Mouse (Mus musculus) lung, postnatal 14 days (tissue): ENCODE results near the gene Gm44973.
"Not testable (repeated sequence)": the region's sequence is repeated elsewhere in the genome, so short reads cannot be mapped to it uniquely, and the experiment has no call there.

Experiments
- DNase-seq: peaks from one replicate; pipeline ENCODE4 v3.0.0; 2021

The Gm44973 gene

DNA sequence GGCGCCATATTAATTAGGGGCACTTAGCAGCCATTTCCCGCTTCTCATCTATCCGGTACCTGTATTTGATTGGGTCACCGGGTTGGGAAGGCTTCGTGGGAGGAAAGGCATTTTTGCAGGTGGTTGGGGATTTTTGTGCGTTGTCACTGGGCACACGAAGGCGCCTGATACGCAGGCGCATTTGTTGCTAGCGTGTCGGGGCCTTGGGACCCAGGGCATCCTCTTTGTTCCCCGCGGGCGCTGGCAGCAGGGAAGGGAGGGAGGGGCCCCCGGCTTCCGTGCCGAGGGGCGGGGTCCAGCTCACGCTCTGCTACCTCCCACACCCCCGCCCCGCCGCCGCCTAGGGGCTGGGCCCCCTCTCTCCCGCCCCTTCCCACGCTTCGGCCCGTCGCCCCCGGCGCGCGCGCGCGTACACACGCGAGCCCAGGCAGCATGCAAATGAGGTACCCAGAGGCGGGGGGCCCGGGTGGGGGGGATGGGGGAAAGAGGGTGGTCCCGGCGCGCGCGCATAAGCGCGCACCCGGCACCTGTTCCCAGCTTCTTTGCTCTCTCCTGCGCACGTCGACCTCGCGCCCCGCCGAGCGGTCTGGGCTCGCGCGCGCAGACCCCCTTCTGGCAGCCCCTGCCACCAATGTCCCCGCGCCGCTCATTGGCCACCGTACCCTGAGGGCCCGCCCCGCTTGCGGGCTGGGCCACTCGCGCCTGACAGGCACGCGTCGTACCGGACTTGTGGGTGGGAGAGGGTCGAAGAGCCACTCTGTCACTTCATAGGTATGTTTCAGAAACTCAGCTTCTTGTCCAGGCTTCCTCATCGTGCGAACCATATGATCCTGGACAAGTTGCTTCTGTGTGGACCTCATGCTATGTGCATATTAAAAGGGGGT lies at the start of gene Gm44973:
Gm44973 (plus strand) TSS at position 379 of the 884 bp plus-strand sequence.
- DNase-seq, result peak; percentile 96

DNA sequence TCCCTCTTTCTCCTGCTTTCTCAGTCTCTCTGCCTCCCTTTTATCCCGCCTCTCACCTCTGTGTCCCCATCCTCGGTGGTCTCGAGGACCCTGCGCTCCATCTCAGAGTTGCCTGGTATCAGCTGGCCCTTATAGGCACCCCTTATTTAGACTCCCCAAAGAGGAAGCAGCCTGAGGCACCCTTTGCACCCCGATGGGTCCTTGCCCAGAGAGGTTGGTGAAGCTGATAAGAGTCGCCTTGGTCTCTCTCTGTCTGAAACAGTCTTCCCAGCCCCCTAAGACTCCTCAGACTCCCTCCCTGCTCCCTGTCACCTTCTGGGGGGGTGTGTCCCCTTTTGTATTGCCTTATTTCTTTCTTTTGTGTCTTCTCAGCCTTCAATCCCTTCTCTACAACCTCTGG lies 44.2 kb upstream of the Gm44973 start, which contains the start of gene Sbk3:
Sbk3 (minus strand) TSS at position 101 of the 400 bp plus-strand sequence.
- no peak for DNase-seq

DNA sequence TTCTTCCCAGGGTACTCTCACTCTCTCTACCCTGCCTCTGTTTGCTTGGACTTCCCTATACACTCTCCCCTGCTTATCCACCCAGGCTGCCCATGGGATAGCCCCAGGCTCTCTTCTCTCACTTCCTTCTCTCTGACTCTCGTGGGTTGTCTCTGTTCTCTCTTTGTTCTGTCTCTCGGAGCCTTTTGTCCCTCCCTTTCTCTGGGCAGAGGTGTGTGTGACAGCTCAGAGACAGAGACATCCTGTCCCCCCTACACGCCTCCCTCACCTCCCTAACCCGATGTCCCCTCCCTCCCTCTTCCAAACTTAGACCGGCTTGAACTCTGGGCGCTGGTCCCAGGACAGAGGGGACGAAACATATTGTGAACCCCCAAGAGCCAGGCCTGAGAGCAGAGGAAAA lies 43.6 kb upstream of the Gm44973 start:
- DNase-seq, result peak; percentile 63

DNA sequence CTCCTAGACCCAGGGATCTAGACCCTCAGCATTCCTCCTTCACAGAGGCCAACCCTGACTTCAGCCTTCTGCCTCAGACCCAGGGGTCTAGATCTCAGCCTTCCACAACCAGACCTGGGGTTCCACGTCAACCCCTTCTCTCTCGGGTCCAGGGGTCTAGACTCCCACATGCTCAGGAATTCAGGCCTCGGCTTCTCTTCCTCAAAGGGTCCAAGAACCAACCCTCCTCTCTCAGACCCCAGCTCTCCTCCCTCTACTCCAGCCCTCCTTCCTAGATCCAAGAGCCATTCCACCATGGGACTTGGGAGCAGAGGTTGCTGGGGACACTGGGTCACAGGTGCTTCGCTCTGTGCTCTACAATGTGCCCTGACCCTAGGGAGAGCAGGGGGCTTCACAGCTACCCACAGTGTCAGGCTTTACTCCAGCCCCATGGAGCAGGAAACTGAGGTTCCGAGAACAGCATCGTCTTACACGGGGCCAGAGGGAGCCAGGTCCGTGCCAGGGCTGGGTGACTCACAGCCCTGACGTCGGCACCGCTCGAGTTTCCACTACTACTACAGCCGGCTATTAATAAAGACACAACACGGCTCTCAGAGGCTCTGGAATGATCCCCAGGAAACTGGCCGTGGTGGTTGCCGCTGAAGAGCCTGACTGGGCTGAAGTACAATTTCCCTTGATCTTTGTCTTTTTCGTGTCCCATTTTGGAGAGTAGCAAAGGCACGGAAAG lies 42.8 kb upstream of the Gm44973 start:
- peak; percentile 64 for DNase-seq

DNA sequence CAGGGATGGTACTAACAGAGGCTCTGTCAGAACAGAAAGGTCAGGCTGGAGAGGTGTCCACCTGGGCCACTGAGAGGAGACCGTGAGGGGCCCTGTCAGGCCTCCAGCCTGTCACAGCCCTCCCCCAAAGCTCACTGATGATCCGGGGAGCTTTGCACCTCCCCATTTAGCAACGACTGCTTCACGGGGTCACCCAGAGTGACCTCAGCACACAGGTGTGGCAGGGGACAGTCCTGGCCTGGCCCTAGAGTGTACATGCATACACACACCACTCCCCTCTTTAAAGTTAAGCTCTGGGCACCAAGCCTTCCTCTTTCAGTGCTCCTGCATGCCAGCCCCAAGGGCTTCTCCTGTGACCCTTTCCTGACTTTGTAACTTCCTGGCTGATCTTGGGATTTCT lies 39.8 kb upstream of the Gm44973 start:
- no peak for DNase-seq

DNA sequence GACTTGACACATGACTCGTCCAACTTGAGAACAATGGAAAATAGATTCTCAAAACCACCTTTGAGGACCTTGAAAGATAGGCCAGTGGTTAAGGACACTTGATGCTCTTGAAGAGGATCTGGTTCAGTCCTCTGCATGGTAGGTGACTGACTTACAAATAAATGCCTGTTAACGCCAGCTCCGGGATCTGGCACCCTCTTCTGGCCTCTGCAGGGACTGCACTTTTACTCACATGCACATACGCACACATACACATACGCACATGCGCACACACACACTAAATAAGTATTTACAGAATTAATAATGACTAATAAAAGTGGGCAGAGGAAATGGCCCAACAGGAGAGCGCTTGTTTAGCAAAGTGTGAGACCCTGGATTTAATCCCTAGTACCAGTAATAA lies 38.5 kb upstream of the Gm44973 start:
- DNase-seq, result no peak

DNA sequence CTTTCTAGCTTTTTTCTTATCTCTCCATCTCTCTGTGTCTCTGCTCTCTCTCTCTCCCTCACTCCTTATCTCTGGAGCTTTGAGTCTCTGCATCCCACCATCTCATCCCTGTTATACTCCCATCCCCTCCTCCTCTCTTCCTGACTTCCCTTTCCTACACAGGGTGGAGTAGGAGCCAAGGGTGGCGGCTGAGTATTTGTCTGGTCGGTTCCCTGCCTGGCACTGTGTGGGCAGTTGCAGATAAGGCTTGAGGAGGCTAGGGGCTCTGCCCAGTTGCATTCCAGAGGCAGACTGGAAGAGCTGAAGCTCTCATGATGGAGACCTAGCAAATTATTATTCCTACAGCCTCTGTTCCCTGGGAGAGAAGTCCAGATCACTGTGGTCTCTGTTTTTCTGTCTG lies 27.0 kb upstream of the Gm44973 start:
- DNase-seq, result no peak

DNA sequence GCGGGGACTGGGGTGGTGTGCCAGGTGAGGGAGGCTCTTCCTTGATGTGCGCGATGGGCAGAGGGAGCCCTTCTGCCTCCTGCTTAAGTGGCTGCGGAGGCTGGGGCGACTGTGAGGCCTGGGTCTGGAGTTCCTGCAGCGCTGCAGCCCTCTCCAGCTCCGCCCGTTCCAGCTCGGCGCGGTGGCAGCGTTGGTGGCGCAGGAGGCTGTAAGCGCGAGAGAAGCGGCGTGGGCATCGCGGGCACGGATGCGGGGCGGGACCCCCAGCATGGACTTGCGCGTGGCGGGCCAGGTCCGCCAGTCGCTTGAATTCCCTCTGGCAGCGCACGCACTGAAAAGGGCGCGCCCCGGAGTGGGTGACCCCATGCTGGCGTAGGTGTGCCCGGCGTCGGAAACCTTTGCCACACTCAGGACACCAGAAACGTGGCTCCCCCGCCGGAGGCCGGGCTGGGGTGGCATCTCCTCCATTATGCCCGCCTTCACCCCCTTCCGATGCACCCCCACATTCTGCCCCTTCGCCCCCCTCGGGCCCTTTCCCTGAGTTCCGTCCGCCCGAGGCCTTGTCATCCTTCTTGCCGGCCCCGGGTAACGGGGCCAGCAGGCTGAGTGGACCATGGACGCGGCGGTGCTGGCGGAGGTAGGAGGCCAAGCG lies 21.8 kb upstream of the Gm44973 start:
- DNase-seq, result no peak

DNA sequence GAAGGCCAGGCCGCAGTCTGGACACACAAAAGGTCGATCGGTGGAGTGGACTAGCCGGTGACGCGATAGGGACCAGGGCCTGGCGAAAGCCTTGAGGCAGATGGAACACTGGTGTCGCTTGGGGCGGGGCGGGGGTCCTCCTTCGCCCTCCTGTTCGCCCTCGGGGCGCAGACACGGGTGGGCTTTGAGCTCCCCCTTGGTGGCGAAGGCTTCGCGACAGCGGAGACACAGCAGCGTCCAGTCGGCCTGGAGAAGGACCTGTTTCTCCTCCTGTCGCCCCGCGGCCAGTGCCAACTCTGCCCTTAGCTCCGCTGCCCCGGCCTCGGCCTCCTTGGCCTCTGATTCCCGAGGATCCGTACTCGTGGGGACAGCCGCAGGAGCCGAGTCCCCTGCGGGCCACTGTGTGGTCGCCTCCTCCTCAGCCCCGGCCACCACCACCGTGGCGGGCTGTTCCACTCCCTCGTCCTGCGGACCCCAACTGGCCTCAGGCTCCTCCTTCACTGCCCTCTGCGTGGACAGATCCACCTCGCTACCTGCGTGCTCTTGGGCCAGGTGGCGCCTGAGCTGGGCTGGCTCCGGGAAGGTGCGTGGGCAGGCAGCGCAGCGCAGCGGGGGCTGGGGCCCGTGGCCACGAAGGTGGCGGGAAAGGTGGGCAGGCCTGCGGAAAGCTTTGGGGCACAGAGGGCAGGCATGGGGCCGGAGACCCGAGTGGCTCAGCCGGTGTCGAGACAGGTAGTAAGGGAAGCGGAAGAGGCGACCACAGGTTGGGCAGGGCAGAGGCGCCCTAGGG lies 21.1 kb upstream of the Gm44973 start:
- DNase-seq, result no peak

DNA sequence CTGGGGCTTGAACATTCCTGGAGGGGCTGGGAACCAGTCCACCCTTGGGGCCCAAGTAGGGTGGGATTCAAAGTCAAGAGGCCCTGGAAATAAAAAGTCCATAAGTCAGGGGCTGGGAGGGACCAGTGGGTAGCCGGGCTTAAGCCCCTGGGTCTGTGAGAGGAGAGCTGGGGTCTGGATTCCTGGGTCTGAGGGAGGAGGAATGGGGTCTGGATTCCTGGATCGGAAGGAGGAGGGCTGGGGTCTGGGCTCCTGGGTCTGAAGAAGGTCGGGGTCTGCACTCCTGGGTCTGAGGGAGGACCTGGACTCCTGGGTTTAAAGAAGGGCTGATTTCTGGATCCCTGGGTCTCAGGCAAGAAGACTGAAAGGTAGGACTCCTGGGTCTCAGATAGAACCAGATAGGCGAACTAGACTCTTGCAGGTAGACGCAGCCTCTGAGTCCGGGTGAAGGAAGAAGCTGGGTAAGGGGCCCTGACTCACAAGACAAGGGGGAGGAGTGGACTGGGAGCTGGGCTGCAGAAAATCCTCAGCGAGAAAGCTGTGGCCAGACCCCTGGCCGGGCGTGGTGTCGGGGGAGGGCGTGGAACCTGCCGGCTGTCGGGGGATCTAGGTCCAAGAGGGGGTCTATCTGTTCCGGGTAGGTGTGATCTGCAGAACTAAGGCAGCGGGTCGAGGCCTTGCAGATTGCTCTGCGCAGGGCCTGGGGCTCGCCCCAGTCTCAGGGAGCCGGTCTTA lies 19.9 kb upstream of the Gm44973 start:
- no peak for DNase-seq

DNA sequence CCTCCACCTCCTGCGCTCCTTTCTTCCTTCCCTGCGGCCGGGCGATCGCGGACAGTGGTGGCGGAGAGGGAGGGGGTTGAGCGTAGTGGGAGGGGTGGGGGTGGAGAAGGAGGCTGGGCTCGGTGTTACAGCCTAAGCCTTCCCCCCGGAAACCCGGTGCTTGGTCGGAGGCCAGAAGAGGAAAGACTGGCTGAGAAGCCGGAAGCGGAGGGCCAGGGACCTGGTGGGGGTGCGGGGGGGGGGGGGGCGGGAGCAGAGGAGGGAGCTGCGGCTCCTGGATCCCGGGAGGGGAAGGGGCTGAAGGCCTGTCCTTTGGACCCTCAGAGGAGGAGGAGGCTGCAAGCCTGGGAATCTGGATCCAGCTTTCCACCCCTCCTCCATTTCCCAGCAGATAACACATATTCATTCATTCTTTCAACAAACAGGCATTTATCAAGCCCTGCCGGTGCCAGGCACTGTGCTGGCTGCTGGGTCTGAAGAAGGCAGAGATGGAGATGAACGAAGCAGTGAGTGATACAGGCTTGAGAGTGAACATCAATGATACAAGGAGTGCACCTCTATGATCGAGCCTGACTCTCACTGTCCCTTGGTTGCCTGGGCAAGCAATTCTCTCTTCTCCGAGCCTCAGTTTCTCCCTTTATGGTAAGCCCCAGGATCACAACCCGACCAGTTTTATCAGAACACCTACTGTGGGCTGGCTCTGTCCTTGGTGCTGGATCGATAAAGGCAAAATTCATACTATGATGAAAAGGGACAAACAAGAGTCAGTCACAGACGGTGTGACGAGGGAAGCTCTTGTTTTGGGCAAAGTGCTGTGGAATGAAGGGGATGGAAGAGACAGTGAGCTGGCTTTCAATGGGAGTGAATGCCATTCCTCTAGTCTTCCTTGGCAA lies 19.0 kb upstream of the Gm44973 start, which contains the start of gene Zfp579:
Zfp579 (minus strand) TSS at position 156 of the 893 bp plus-strand sequence.
- peak; percentile 95 for DNase-seq

DNA sequence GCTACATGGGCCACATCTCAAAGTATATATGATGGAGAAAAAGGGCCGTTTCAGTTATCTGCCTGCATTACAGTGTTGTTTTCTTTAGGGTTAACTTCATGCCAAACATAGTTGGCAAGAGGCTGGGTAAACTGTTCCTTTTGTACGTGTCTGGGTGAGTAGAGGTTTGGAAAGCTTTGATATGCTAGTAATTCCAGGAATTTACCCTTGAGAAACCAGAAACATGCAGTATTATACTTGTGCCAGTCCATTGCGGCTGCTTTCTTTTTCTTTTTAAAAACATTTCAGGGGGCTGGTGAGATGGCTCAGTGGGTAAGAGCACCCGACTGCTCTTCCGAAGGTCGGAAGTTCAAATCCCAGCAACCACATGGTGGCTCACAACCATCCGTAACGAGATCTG lies 18.4 kb upstream of the Gm44973 start:
- DNase-seq, result no peak

DNA sequence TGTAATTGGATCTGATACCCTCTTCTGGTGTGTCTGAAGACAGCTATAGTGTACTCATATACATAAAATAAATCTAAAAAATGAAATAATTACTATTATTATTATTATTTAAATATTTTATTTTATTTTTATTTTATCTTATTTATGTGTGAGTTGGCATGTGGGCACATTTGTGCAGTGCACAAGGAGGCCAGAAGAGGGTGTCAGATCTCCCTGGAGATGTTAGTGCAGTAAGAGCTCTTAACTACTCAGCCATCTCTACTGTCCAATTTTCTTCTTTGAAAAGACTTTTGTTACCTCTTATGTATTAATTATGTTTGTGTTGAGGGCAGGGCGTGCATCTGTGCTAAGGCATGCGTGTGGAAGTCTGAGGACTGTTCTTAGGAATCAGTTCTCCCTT lies 15.4 kb upstream of the Gm44973 start:
- peak; percentile 42 for DNase-seq

DNA sequence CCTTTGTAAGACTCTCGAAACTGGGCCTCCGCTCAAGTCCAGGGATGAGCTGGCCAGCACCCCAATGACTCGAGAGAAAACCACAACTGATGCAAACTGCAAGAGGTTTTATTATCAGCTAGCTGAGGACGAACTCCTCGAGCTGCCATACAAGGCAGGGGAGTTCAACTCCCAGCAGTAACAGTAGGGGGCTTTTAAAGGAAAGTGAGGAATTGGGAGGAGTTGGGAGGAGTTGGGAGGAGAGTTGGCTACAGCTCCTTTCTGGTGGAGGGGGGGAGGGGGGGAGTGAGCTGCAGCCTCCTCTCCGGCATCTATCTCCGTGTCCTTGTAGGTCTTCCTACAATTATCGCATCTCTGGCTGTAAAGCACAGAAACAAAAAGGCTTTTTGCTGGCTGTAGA lies 12.4 kb upstream of the Gm44973 start:
- DNase-seq, result not testable (repeated sequence)

DNA sequence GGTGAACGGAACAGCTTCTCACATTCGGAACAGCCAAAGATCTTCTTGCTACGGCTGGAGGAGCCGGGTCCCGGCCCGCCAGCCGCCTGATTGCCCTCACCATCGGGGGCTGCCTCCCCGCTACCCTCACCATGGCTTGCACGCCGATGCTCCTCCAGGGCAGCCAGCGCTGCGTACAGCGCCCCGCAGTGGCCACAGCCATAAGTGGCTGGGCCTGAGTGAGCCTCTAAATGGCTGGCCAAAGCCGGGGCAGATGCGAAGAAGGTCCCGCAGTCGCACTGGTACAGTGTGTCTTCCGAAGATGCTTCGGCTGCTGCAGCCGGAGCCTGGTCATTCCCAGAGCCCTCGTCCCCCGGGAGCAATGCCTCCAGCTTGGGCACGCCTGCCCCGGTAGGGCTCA lies 7.1 kb upstream of the Gm44973 start:
- no peak for DNase-seq

DNA sequence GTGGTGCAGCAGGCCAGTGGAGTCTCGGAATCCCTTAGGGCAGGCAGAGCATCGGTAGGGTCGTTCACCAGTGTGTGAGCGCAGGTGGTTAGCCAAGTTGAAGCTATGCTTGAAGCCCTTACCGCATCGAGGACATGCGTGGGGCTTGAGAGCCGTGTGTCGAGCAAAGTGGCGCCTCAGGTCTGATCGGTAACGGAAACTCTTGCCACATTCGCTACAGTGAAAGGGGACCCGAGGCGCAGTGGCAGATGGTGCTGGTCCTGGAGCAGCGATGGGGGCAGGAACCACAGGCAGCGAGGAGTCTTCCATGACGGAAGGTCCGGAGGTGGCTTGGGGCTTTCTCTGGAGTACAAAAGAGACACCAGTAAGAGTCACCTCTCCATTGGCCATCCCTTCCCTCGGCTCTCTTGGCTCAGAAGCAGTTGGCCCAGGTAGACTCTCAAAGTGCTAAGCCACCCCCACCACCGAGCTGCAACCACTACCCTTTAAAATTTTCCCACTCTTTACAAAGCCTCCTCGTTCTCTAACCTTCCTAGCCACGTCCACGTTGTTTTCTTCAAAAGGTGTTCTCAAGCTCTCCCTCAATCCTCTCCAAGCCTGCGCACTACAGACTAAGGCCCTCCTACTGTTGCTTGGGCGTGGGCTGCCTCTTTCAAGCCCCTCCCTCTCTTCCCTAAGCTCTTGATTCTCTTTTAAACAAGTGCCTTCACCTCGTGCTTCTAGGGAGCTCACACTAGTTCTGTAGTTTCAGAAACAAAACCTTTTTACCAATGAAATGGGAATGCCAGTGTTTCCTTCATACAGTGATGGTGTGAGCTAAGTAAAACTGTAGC lies 2.4 kb upstream of the Gm44973 start:
- no peak for DNase-seq

DNA sequence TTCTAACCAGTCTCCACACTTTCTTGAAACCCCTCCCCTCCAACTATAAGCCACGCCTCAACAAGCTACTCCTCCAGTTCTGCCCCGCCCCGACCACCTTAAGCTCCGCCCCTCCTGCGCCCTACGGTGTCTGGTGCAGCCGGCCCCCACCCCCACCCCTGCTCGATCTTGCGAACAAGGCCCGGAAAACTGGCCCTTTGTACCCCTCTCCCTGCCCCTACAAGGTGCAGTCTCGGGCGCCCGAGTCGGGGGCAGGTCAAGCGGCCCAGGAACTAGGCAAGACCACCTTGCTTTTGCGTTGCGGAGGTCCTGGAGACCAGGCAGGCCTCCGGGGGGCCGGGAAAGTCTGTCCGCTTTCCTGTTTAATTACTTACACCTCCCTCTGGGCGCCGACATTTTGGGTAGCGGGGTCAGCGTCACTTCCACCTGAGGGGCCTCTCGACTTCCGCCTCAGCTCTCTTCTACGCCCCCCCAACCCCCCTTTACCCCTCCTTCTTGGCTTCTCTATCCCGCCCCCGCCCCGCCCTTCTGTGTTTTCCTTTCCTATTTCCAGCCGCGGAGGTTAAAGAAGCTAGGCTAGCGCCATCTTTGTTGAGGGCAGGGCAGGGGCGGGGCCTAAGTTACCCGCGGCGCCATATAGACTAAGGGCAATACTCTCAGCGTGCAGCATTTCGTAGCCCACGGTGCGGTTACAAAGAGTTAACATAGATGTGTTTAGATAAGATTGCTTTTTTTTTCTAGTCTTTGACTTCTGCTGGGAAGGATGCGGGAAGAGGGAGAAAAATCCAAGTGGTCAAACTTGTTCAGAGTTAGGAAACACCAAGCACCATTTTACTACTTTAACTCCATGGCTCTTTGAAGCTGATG lies 812 bp upstream of the Gm44973 start, which contains the start of the genes Zfp524 and Fiz1:
Zfp524 (plus strand) TSS at position 165 of the 867 bp plus-strand sequence.
Fiz1 (minus strand) TSS at position 447 of the 867 bp plus-strand sequence.
- peak; percentile 99 for DNase-seq

DNA sequence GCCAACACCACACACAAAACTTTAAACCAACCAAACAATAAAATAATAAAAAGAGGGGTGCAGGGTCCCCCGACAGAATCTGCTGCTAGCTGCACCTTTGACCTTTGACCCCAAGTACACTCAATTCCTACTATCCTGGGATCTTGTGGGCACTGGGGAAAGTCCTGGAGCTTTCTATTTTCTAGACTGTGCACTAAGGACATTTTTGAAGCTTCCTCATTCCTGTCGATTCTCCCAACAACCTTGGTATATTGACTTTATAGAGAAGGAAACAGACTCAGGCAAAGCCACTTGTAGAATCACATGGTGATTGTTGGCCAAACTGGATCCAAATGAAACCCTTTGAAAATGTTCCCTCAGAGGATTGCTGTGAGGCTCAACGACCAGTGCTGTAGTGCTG lies 761 bp downstream of the Gm44973 start:
- no peak for DNase-seq

DNA sequence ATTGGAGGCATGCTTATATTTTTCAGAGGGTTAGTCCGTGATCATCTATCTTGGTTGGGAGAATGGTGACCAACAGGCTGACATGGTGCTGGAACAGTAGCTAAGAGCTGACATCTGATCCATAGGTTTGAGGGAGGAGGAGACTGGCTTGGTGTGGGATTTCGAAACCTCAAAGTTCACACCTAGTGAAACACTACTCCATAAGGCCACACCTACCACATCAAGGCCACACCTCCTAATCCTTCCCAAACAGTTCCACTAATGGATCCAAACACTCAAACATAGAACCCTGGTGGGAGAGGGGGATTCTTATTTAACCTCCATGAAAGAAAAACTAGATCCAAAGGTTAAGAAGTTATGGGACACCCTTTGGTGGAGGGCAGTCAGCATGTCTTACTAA lies 1.6 kb downstream of the Gm44973 start:
- DNase-seq, result no peak
